30 mouse cellular contexts compared by ENCODE assay signal in the genomic region with DNA sequence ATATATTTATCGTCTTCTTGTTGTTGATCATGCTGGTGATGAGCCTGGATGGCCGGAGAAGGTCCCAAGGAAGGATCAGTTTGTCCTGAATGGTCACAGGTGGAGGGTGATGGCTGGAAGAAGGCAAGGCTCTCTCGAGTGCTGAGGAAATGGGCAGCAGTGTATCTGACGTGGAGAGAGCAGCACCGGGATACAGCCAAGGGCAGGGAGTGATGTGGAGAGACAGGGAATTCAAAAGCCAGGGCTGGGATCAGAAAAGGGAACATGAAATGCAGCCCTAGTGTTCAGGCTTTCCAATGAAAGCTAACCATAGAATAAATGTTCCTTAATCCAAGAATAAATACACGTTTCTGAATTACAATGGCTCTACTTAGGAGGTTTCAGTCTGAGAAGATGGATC.
"Had no signal": no experiment of that assay in that cellular context is flagged by ENCODE, and none has a peak within 500 bp of the region (broad histone marks: within the 10 kb centered on the region; RNA-seq: fewer than 3 reads in every experiment).

No protein-coding gene starts in this region.

- DNase-seq: left cerebral cortex, postnatal 4 days; liver; liver, embryonic 13.5 days; liver, postnatal 0 days; lung, adult 18-20 months; lung, adult 2 months; lung, embryonic 14.5 days; lung, postnatal 10 days; lung, postnatal 14 days; lung, postnatal 36 days; lung, postnatal 4 days; midbrain, embryonic 14.5 days had no signal

- H3K27ac ChIP-seq: limb, embryonic 10.5 days; limb, embryonic 12.5 days; limb, embryonic 13.5 days; limb, embryonic 15.5 days; liver, embryonic 12.5 days; liver, embryonic 13.5 days; liver, embryonic 14.5 days; liver, embryonic 15.5 days; lung, embryonic 15.5 days; macrophage; midbrain, embryonic 12.5 days; midbrain, embryonic 13.5 days; midbrain, embryonic 15.5 days; neural tube, embryonic 12.5 days had no signal

- H3K4me2 ChIP-seq: limb, embryonic 12.5 days; limb, embryonic 13.5 days; limb, embryonic 15.5 days; liver, embryonic 11.5 days; liver, embryonic 12.5 days; liver, embryonic 13.5 days; liver, embryonic 15.5 days; lung, embryonic 14.5 days; lung, embryonic 15.5 days; midbrain, embryonic 12.5 days; midbrain, embryonic 13.5 days; midbrain, embryonic 15.5 days; neural tube, embryonic 12.5 days had no signal

- H3K36me3 ChIP-seq: limb, embryonic 10.5 days; limb, embryonic 12.5 days; limb, embryonic 13.5 days; limb, embryonic 15.5 days; liver, embryonic 12.5 days; liver, embryonic 13.5 days; liver, embryonic 15.5 days; lung, embryonic 15.5 days; midbrain, embryonic 12.5 days; midbrain, embryonic 13.5 days; midbrain, embryonic 15.5 days; neural tube, embryonic 12.5 days had no signal

- ATAC-seq: liver, embryonic 12.5 days; liver, postnatal 0 days; lung, postnatal 0 days; midbrain, embryonic 13.5 days; midbrain, embryonic 15.5 days; midbrain, embryonic 16.5 days had no signal

- H3K9ac ChIP-seq: limb, embryonic 12.5 days; limb, embryonic 13.5 days; limb, embryonic 15.5 days; liver, embryonic 12.5 days; liver, embryonic 13.5 days; liver, embryonic 14.5 days; liver, embryonic 15.5 days; liver, postnatal 0 days; lung, embryonic 14.5 days; lung, embryonic 15.5 days; midbrain, embryonic 12.5 days; midbrain, embryonic 13.5 days; midbrain, embryonic 15.5 days; neural tube, embryonic 12.5 days had no signal

- H3K9me3 ChIP-seq: limb, embryonic 10.5 days; limb, embryonic 13.5 days; limb, embryonic 15.5 days; liver, embryonic 12.5 days; liver, embryonic 13.5 days; liver, embryonic 15.5 days; lung, embryonic 15.5 days; midbrain, embryonic 12.5 days; midbrain, embryonic 13.5 days; midbrain, embryonic 15.5 days; neural tube, embryonic 12.5 days had no signal

- H3K4me3 ChIP-seq: limb, embryonic 10.5 days; limb, embryonic 12.5 days; limb, embryonic 13.5 days; limb, embryonic 15.5 days; liver, embryonic 12.5 days; liver, embryonic 13.5 days; liver, embryonic 15.5 days; lung, embryonic 15.5 days; megakaryocyte, embryonic 14.5 days; midbrain, embryonic 12.5 days; midbrain, embryonic 13.5 days; midbrain, embryonic 15.5 days; myocyte; neural tube, embryonic 12.5 days had no signal
